Mouse (Mus musculus): ENCODE results near the gene Gpr3. TPM values are rescaled to one million over a fixed set of nuclear protein-coding genes. Genes with fewer than 3 reads are reported as not detected.

Gpr3 gene
- polyA plus RNA-seq, 1 experiment from 2014 or later, result 0.37 TPM

DNA sequence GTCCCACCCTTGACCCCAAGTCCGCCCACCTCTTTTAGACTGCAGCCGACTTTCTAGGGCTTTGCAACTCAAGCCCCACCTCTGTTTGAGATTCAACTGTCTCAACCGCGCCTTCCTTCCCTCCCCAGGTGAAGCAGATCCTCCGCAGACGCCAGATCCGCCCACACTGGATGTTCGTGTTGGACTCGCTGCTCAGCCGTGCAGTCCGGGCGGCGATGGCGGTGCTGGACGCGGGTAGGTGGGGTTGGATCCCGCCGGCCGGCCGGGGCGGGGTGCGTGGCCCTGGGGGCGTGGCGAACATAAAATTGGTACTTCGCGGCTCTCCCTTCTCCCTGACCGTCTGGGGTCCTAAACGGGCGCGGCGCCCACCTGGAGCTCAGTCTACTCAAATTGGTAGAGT is 38.9 kb upstream of the Gpr3 start:
- peak overlapping the region; percentile 66 for H3K4me2 ChIP-seq (ENCODE audit: low read depth, low read length, severe bottlenecking)
- peak overlapping the region; percentile 46 for H3K9ac ChIP-seq (ENCODE audit: low read length)
- peaks cover 4% of the 10 kb centered on the region for H3K4me1 ChIP-seq (replicated peaks; ENCODE audit: control insufficient read depth, insufficient read depth, low read length)
- 2% methylated on average over 30 of the region's 31 CpGs for WGBS
- no peak overlapping the region for H3K27ac ChIP-seq (ENCODE audit: low read depth, low read length)
- H3K27me3 ChIP-seq (ENCODE audit: control insufficient read depth, insufficient read depth, low read length), result peaks cover 38% of the 10 kb centered on the region
- DNase-seq (ENCODE audit: low spot score) (peak; percentile 64), ATAC-seq (replicated peaks; ENCODE audit: low FRiP score) (no peak)
- H3K4me3 ChIP-seq (ENCODE audit: low read depth, low read length), result peak overlapping the region; percentile 33
- no peaks in the 10 kb centered on the region for H3K36me3 ChIP-seq (ENCODE audit: control insufficient read depth, insufficient read depth, low read length)
- H3K9me3 ChIP-seq (ENCODE audit: control insufficient read depth, low read length), result no peaks in the 10 kb centered on the region

DNA sequence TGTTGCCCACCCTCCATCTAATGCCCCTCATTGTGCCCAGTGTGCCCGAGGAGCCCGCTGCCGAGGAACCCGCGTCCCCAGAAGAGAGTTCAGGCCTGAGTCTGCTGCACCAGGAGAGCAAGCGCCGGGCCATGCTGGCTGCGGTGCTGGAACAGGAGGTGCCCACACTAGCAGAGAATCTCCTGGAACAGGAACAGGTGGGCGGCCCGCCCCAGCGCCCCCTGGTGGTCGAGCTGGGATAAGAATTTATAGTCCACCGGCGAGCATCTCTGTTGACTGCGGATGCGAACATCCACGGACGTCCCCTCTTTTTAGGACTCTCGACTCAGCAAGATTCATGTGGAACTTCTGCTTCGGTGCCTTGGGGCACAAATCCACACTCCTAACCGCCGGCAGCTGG is 38.3 kb upstream of the Gpr3 start:
- Histone ChIP-seq H3K4me2 (ENCODE audit: low read depth, low read length, severe bottlenecking) (peak overlapping the region; percentile 66), H3K4me1 (replicated peaks; ENCODE audit: control insufficient read depth, insufficient read depth, low read length) (peaks cover 4% of the 10 kb centered on the region), H3K4me3 (ENCODE audit: low read depth, low read length) (peak overlapping the region; percentile 33), H3K27ac (ENCODE audit: low read depth, low read length) (no peak overlapping the region), H3K36me3 (ENCODE audit: control insufficient read depth, insufficient read depth, low read length) (no peaks in the 10 kb centered on the region), H3K27me3 (ENCODE audit: control insufficient read depth, insufficient read depth, low read length) (peaks cover 35% of the 10 kb centered on the region), H3K9ac (ENCODE audit: low read length) (peak overlapping the region; percentile 46), H3K9me3 (ENCODE audit: control insufficient read depth, low read length) (no peaks in the 10 kb centered on the region)
- ATAC-seq (replicated peaks; ENCODE audit: low FRiP score) (no peak; the same call in 1 of the 2 replicates), DNase-seq (ENCODE audit: low spot score) (peak; percentile 93)
- WGBS, result 4% methylated on average over 22 of the region's 22 CpGs

DNA sequence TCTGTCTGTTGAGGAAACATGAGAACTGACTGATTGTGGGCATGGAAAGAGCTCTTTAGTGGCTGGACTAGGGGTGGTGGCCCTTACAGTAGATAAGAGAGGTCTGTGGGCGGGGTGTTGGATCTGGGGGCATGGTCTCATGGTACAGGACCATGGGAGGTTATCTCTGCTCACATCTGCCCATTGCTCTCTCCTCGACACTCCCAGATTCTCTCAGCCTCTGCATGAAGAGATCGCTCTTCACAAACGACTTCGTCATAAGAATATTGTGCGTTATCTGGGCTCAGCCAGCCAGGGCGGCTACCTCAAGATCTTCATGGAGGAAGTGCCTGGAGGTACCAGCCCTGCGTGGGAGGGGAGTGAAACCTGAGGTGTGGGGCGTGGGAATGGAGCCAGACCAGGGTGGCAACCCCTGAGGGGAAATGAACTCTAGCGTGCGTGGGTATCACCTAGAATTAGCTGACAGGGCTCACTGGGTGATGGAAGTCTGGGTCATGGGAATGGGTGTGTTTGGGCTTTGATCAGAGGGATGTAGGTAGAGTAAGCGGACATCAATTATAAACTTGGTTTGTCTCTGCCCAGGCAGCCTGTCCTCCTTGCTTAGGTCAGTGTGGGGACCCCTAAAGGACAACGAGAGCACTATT is 35.6 kb upstream of the Gpr3 start:
- H3K27me3 ChIP-seq (ENCODE audit: control insufficient read depth, insufficient read depth, low read length), result peaks cover 37% of the 10 kb centered on the region
- no peak overlapping the region for H3K27ac ChIP-seq (ENCODE audit: low read depth, low read length)
- H3K4me1 ChIP-seq (replicated peaks; ENCODE audit: control insufficient read depth, insufficient read depth, low read length), result peaks cover 4% of the 10 kb centered on the region
- H3K4me2 ChIP-seq (ENCODE audit: low read depth, low read length, severe bottlenecking), result no peak overlapping the region
- 76% methylated on average over 13 of the region's 13 CpGs for WGBS
- H3K9me3 ChIP-seq (ENCODE audit: control insufficient read depth, low read length), result no peaks in the 10 kb centered on the region
- H3K36me3 ChIP-seq (ENCODE audit: control insufficient read depth, insufficient read depth, low read length), result no peaks in the 10 kb centered on the region
- no peak overlapping the region for H3K4me3 ChIP-seq (ENCODE audit: low read depth, low read length)
- DNase-seq (ENCODE audit: low spot score), result no peak
- no peak for ATAC-seq (replicated peaks; ENCODE audit: low FRiP score)
- no peak overlapping the region for H3K9ac ChIP-seq (ENCODE audit: low read length)

DNA sequence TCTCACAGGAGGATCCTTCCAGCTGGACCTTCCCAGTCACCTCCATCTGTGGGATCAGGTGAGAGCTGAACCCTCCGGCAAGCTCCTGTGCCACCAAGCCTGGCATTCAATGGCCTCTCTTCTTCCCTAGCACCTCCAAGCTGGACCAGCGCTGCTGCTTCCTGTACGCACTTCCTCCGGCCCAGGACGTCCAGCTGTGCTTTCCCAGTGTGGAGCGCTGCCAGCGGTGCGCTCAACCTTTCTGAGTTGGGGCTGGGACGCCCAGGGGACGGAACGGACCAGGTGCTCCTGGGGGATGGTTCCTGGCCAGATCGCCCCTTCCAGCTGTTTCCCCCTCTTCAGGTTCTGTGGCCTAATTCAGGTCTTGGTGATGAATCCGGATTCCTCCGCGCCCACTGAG is 34.7 kb upstream of the Gpr3 start:
- Histone ChIP-seq H3K27me3 (ENCODE audit: control insufficient read depth, insufficient read depth, low read length) (peaks cover 39% of the 10 kb centered on the region), H3K9ac (ENCODE audit: low read length) (no peak overlapping the region), H3K4me2 (ENCODE audit: low read depth, low read length, severe bottlenecking) (no peak overlapping the region), H3K9me3 (ENCODE audit: control insufficient read depth, low read length) (no peaks in the 10 kb centered on the region), H3K36me3 (ENCODE audit: control insufficient read depth, insufficient read depth, low read length) (no peaks in the 10 kb centered on the region), H3K4me3 (ENCODE audit: low read depth, low read length) (no peak overlapping the region), H3K4me1 (replicated peaks; ENCODE audit: control insufficient read depth, insufficient read depth, low read length) (peaks cover 4% of the 10 kb centered on the region), H3K27ac (ENCODE audit: low read depth, low read length) (no peak overlapping the region)
- no peak for ATAC-seq (replicated peaks; ENCODE audit: low FRiP score)
- no peak for DNase-seq (ENCODE audit: low spot score)
- 23% methylated on average over 15 of the region's 15 CpGs for WGBS

DNA sequence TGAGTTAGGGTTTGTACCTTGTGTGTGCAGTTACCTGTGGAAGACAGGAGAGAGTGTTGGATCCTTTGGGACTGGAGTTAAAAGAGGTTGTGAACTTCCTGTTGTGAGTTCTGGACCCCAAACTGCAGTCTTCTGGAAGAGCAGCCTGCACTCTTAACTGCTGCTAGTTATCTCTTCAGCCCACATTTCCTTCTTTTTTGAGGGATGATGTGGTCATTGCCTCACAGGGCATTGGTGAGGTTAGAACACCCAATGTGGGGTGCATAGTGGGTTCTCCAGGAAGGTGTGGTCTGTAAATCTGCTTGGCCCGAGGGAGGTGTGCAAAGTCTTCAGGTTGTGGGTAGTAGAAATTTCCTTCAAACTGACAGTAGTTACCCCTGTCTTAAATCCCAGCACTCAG is 32.0 kb upstream of the Gpr3 start:
- Histone ChIP-seq H3K27me3 (ENCODE audit: control insufficient read depth, insufficient read depth, low read length) (peaks cover 31% of the 10 kb centered on the region), H3K4me3 (ENCODE audit: low read depth, low read length) (no peak overlapping the region), H3K9ac (ENCODE audit: low read length) (no peak overlapping the region), H3K4me2 (ENCODE audit: low read depth, low read length, severe bottlenecking) (no peak overlapping the region), H3K36me3 (ENCODE audit: control insufficient read depth, insufficient read depth, low read length) (no peaks in the 10 kb centered on the region), H3K27ac (ENCODE audit: low read depth, low read length) (no peak overlapping the region), H3K4me1 (replicated peaks; ENCODE audit: control insufficient read depth, insufficient read depth, low read length) (peaks cover 6% of the 10 kb centered on the region; the same call in 1 of the 2 replicates), H3K9me3 (ENCODE audit: control insufficient read depth, low read length) (no peaks in the 10 kb centered on the region)
- WGBS, result 91% methylated on average over 1 of the region's 1 CpGs
- ATAC-seq (replicated peaks; ENCODE audit: low FRiP score) (no peak), DNase-seq (ENCODE audit: low spot score) (no peak)

DNA sequence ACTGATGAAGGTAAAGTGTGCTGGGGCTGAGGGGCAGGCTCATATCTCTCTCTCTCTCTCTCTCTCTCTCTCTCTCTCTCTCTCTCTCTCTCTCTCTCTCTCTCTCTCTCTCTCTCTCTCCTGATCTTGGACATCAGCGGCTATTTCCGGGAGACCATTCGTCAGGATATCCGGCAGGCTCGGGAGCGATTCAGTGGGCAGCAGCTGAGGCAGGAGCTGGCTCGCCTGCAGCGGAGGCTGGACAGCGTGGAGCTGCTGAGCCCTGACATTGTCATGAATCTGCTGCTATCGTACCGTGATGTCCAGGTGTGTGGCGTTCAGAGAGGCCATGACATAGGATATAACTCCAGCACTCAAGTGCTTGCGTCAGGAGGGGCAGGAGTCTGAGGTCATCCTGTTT is 31.2 kb upstream of the Gpr3 start:
- DNase-seq (ENCODE audit: low spot score), result no peak
- Histone ChIP-seq H3K4me3 (ENCODE audit: low read depth, low read length) (no peak overlapping the region), H3K27me3 (ENCODE audit: control insufficient read depth, insufficient read depth, low read length) (peaks cover 31% of the 10 kb centered on the region), H3K27ac (ENCODE audit: low read depth, low read length) (no peak overlapping the region), H3K36me3 (ENCODE audit: control insufficient read depth, insufficient read depth, low read length) (no peaks in the 10 kb centered on the region), H3K9me3 (ENCODE audit: control insufficient read depth, low read length) (no peaks in the 10 kb centered on the region), H3K4me1 (replicated peaks; ENCODE audit: control insufficient read depth, insufficient read depth, low read length) (peaks cover 6% of the 10 kb centered on the region; the same call in 1 of the 2 replicates), H3K9ac (ENCODE audit: low read length) (no peak overlapping the region), H3K4me2 (ENCODE audit: low read depth, low read length, severe bottlenecking) (no peak overlapping the region)
- 52% methylated on average over 13 of the region's 13 CpGs for WGBS
- ATAC-seq (replicated peaks; ENCODE audit: low FRiP score), result no peak

DNA sequence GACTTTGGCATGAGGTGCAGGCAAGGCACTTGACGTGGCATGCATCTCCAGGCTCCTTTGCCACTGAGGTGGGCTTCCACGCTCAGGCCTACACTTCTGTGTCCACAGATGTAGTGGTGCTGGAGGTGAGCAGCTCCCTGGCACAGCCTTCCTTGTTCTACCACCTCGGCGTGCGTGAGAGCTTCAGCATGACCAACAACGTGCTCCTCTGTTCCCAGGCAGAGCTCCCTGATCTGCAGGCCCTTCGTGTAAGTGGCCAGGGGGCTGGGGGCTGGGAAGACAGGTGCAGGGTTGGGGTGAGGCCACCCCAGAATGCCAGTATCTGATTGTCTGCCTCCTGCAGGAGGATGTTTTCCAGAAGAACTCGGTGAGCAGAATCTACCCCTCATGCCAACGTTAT is 30.4 kb upstream of the Gpr3 start:
- Histone ChIP-seq H3K9ac (ENCODE audit: low read length) (no peak overlapping the region), H3K27ac (ENCODE audit: low read depth, low read length) (no peak overlapping the region), H3K9me3 (ENCODE audit: control insufficient read depth, low read length) (no peaks in the 10 kb centered on the region), H3K4me1 (replicated peaks; ENCODE audit: control insufficient read depth, insufficient read depth, low read length) (peaks cover 6% of the 10 kb centered on the region; the same call in 1 of the 2 replicates), H3K4me2 (ENCODE audit: low read depth, low read length, severe bottlenecking) (no peak overlapping the region), H3K27me3 (ENCODE audit: control insufficient read depth, insufficient read depth, low read length) (peaks cover 31% of the 10 kb centered on the region), H3K36me3 (ENCODE audit: control insufficient read depth, insufficient read depth, low read length) (no peaks in the 10 kb centered on the region), H3K4me3 (ENCODE audit: low read depth, low read length) (no peak overlapping the region)
- WGBS, result 58% methylated on average over 9 of the region's 9 CpGs
- no peak for DNase-seq (ENCODE audit: low spot score)
- ATAC-seq (replicated peaks; ENCODE audit: low FRiP score), result no peak

DNA sequence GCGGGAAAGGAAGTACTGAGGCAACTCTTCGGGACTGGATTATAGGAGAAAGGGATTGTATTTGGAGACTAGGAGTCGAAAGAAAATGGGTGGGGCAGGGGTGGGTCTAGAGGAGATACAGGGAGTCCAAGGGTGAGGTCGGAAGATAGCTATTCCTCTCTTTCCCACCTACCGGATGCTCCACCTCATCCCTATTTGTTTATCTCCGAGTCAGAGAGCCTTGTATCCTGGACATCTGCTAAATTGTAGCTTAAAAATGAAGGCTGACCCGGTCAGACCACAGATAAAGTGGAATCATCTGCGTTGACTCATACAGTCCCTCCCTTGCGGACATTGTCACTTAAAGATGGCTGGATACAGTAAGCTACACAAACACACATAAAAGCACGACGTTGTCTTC is 29.6 kb upstream of the Gpr3 start:
- no peak for ATAC-seq (replicated peaks; ENCODE audit: low FRiP score)
- Histone ChIP-seq H3K4me2 (ENCODE audit: low read depth, low read length, severe bottlenecking) (peak overlapping the region; percentile 86; the same call in 1 of the 2 replicates), H3K27ac (ENCODE audit: low read depth, low read length) (no peak overlapping the region), H3K27me3 (ENCODE audit: control insufficient read depth, insufficient read depth, low read length) (peaks cover 28% of the 10 kb centered on the region), H3K9me3 (ENCODE audit: control insufficient read depth, low read length) (no peaks in the 10 kb centered on the region), H3K36me3 (ENCODE audit: control insufficient read depth, insufficient read depth, low read length) (no peaks in the 10 kb centered on the region), H3K9ac (ENCODE audit: low read length) (no peak overlapping the region), H3K4me3 (ENCODE audit: low read depth, low read length) (peak overlapping the region; percentile 48; the same call in 1 of the 2 replicates), H3K4me1 (replicated peaks; ENCODE audit: control insufficient read depth, insufficient read depth, low read length) (peaks cover 6% of the 10 kb centered on the region; the same call in 1 of the 2 replicates)
- 34% methylated on average over 11 of the region's 11 CpGs for WGBS
- DNase-seq (ENCODE audit: low spot score), result no peak
